Mouse (Mus musculus): ENCODE measurements around the gene Sytl3.
A peak's percentile ranks its signal among the peaks of the same experiment; 100 is the strongest.

Sytl3 gene

DNA sequence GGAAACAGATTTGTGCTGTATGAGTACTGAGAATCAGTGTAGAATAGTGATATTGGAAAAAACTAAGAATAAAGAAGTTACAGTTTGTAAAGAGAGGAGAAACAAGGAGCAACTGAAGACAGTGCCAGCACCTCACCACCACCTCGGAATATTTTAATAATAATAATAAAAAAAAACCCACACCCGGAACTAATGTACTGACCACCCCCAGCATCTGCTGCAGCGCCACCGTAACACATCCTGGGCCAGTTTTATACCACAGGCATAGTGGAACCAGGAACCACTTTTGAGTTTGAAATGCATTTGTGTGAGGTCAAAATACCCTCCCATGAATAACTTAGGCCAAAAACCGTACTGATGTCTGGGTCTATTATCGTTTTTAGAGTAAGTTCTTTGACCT, 122.4 kb downstream of the Sytl3 start:
- DNase-seq: no peak

- peak; percentile 39 to 51 for DNase-seq
These were observed 123.2 kb downstream of the Sytl3 start for GRCm38 (mm10) chr17:6782033-6782526.

DNA sequence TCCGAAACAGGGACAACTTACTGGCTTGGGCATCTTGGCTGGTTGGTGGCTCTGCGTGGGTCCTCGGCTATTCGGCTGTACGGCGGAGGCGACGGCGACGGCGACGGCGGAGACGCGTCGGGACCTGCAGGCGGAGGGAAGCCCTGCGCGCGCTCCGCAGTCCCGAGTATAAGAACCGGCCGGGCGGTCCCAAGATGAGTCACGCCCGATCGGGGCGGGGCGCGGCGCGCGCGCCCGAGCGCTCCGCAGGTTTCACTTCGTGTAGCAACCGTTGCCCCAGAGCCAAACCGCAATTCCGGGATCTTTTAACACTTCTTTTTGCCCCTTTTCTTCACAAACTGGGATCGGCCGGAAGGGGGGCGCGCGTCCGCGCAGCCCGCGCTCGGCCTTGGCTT, 123.7 kb downstream of the Sytl3 start, which contains the start of gene Ezr:
Gene Ezr (minus strand): TSS at position 174 of the 395 bp plus-strand sequence.
- DNase-seq: peak; percentile 84 to 90

- DNase-seq: peak; percentile 60 to 69
These were observed 124.2 kb downstream of the Sytl3 start for GRCm38 (mm10) chr17:6783006-6783661.

DNA sequence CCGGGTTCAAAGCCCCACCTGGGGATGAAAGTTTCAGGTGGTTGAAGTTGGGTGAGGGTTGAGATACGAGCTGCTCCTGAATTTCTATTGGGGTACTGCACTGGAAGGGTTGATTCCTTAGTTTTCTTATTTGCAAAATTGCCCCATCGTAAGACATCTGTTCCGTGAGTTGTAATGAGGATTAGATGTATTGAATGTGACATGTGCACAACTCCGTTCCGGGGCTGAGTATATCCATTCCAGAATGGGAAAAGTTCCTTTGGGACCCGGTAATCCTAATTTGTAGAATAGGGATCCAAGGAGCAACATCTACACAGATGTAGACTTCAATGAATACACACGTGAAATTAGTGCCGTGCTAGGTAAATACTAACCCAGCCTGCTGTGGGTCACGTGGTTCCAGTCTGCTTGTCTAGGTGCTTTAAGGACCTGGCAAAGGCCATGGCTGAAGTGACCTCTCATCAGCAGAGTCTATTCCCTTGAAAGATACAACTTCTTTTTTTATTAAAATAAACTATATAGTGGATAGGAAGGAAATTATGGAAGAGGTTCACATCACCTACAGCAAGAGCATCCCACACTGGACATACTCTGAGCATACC, 125.0 kb downstream of the Sytl3 start:
- peak; percentile 34 to 45 for DNase-seq

GRCm38 (mm10) chr17:6787241-6787640, 128.3 kb downstream of the Sytl3 start:
- peak; percentile 60 to 74 for DNase-seq

Data from cerebellum, postnatal 10 days (tissue).